Mouse (Mus musculus) CD4-positive helper T cell, adult 2 months (primary cell): Measurements from ENCODE around the gene Pla2g1b.
"Not testable (repeated sequence)": the region's sequence is repeated elsewhere in the genome, so short reads cannot be mapped to it uniquely, and the experiment has no call there.

Source experiments
- DNase-seq: peaks from one replicate; pipeline ENCODE4 v3.0.0-alpha.2; 2012; ENCODE audit warnings: low read depth, missing footprints, low spot score

Pla2g1b gene

GRCm38 (mm10) chr5:115483947-115484920, 18.2 kb downstream of the Pla2g1b start, which contains the start of gene Sirt4:
Gene Sirt4 (minus strand): TSS chr5:115484725.
- DNase-seq: peak; percentile 93

DNA sequence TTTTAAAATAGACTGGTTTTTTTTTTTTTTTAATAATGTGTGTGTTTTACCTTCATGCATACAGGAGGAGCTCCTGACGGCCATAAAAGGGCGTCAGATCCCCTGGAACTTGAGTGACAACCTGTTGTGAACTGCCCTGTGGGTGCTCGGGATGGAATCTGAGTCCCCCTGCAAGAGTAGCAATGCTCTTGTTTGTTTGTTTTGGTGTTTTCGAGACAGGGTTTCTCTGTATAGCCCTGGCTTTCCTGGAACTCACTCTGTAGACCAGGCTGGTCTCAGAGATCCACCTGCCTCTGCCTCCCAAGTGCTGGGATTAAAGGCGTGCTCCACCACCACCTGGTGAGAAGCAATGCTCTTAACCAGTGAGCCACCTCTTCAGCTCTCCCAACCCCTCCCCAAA, 18.9 kb downstream of the Pla2g1b start:
- no peak for DNase-seq

GRCm38 (mm10) chr5:115485489-115486205, 19.6 kb downstream of the Pla2g1b start:
- no peak for DNase-seq

GRCm38 (mm10) chr5:115486726-115487125, 20.7 kb downstream of the Pla2g1b start:
- DNase-seq: no peak

DNA sequence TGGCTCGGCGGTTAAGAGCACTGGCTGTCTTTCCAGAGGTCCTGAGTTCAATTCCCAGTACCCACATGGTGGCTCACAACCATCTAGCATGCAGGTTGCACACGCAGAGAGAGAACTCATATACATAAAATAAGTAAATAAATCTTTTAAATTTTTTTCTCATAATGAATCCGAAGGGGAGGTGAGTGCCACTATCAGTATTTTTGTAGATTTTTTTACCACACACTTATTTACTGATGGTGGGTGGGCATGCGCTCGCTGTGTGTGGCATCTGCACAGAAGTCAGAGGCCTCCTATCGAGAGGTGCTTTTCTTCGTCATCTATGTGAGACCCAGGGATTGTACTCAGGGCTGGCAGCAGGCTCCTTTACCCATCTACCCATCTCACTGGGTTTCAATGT, 21.3 kb downstream of the Pla2g1b start:
- no peak for DNase-seq

GRCm38 (mm10) chr5:115487942-115488580, 22.0 kb downstream of the Pla2g1b start:
- no peak for DNase-seq

DNA sequence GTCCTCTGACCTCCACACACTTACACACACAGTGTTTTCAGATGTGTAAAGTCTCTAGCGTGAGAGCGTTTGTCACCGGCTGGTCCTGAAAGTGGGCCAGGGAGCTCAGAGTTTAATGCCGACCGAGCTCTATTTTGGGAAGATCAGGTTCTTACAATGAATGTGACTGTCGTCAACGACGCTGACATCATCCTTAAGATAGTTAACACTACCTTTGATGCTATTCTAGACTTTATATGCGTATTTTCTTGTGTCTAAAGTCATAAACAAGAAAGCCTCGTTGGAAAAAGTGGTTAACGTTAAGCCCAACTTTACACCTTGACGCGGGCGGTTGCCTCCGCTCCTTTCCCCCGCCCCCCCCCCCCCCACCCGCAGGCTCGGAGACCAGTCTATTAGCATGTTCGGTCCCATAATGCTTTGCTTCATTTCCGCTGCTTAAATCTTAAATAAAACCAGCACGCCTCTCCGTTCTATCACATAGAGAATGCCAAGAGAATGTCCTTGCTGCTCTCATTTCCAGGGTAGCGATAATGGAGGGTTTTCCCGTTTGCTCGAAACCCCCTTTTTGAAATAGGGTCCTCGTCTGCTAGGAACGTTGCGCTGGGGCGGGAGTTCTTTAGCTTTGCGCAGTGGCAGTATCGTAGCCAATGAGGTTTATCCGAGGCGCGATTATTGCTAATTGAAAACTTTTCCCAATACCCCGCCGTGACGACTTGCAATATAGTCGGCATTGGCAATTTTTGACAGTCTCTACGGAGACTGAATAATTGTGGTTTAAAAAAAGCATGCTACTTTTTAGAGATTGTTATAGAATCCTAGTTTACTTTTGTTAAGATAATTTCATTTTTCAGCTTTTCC, 23.0 kb downstream of the Pla2g1b start:
- peak; percentile 91 for DNase-seq

GRCm38 (mm10) chr5:115489699-115490637, 23.9 kb downstream of the Pla2g1b start:
- DNase-seq: peak; percentile 95

DNA sequence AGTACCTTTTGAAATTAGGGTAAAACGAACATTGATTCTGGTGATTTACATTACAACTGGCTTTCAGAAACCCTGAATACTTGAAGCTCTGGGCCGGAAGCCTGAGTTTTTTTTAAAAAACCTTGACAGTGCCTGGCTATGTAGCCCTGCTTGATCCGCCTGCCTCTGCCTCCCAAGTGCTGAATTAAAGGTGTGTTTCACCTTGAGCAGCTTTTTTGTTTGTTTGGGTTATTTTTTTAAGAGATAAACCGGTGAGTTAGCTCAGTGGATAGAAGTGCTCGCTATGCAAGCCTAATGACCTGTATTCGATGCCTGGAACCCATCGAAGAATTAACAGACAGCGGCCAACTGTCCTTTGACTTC, 24.6 kb downstream of the Pla2g1b start:
- DNase-seq: no peak

DNA sequence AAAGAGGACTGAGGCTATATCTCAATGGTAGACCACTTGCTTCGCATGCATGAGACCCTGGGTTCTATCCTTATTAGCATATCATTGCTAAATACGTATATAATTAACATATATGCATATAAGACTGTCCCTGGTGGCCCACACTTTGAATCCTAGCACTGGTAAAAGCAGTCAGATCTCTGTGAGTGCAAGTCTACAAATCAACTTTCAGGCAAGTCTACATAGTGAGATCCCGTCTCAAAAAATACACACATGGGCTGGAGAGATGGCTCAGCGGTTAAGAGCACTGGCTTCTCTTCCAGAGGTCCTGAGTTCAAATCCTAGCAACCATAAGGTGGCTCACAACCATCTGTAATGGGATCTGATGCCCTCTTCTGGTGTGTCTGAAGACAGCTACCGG, 25.0 kb downstream of the Pla2g1b start:
- DNase-seq: no peak

DNA sequence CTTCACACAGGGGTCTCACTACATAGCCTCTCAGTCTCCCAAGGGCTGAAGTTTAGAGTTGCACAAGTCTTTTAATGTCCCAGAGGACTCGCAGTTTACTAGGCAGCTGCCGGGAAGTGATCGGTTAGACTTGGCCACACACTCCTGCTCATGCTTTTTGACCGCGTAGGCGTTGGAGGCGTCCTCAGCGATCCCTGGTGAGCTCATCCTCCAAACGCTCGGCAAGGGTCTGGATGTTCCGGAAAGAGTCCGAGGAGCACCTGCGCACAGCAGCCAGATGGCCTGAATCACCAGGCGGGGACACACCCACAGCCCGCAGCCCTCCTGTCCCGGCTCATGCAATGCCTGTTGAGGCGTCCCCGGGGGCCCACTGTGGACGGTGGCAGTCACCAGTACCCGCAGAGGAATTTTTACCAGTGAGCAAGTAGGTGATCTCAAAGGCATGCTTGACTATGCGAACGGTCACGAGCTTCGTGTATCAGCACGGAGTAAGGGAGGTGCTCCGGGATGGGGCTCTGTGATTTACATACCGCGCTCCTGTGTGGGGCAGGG, 25.8 kb downstream of the Pla2g1b start:
- peak; percentile 61 for DNase-seq

GRCm38 (mm10) chr5:115492711-115493335, 26.8 kb downstream of the Pla2g1b start:
- DNase-seq: no peak

DNA sequence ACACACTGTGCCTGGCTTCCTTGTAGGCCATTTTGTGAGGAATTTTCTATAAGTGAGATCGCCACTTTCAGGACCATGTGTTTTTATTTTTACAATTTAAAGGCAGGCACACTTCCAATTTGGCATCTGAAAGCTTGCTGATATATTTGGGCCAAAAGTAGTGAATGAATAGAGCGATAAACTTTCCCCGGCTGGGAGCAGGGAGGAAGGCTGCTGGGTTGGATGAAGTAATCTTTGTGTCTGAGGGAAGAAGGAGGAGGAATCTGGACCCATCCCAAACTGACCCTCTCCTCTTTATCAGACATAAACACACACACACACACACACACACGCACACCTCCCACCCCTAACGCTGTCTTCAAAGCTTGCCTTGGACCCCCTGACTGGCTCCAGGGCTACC, 27.4 kb downstream of the Pla2g1b start:
- DNase-seq: no peak

GRCm38 (mm10) chr5:115495618-115496017, 29.6 kb downstream of the Pla2g1b start:
- not testable (repeated sequence) for DNase-seq

DNA sequence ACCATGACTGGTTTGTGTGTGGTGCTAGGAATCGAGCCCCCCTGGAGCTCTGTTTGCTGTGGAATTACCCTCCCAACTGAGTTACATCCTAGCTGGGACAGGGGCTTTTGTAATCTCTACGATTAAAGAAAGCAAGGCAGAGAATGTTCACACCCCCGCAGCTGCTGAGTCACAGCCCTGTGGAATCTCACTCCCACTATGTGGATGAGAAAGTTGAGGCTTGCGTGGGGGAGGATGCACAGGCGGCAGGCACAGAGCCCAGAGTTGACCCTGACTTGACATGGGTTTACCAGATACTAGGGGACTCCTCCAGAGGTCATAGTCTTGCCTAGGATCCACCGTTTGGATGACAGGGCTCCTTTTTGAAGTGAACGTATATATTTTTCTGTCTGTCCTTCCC, 31.0 kb downstream of the Pla2g1b start:
- DNase-seq: no peak

GRCm38 (mm10) chr5:115498307-115499240, 32.5 kb downstream of the Pla2g1b start:
- no peak for DNase-seq

GRCm38 (mm10) chr5:115500383-115500935, 34.4 kb downstream of the Pla2g1b start:
- DNase-seq: no peak

GRCm38 (mm10) chr5:115503035-115503434, 37.0 kb downstream of the Pla2g1b start:
- no peak for DNase-seq
